Mouse (Mus musculus): Measurements from ENCODE around the gene Psma4.
"Not testable (repeated sequence)": the region's sequence is repeated elsewhere in the genome, so short reads cannot be mapped to it uniquely, and the experiment has no call there.

Psma4 gene

GRCm38 (mm10) chr9:54950575-54951321, at the start of gene Psma4, which contains the start of gene AY074887:
TSS of gene Psma4 (plus strand) at chr9:54950790.
TSS of gene AY074887 (minus strand) at chr9:54950998.
- in situ Hi-C loops (cut with MboI, MseI) = no loop called here

GRCm38 (mm10) chr9:54909446-54909845, 41.1 kb upstream of the Psma4 start:
- in situ Hi-C loops (cut with MboI, MseI) = no loop called here

- in situ Hi-C loops (cut with MboI, MseI) = no loop called here
Observed at GRCm38 (mm10) chr9:54915576-54915975, 35.0 kb upstream of the Psma4 start.

GRCm38 (mm10) chr9:54916401-54916800, 34.2 kb upstream of the Psma4 start:
- in situ Hi-C loops (cut with MboI, MseI) = no loop called here

- in situ Hi-C loops (cut with MboI, MseI) = no loop called here
Observed at GRCm38 (mm10) chr9:54917010-54917677, 33.4 kb upstream of the Psma4 start, which contains the start of gene Hykk. TSS of gene Hykk (plus strand) at chr9:54917283.

- in situ Hi-C loops (cut with MboI, MseI) = no loop called here
Observed at GRCm38 (mm10) chr9:54918191-54918590, 32.4 kb upstream of the Psma4 start.

- in situ Hi-C loops (cut with MboI, MseI) = no loop called here
Observed at GRCm38 (mm10) chr9:54918781-54919180, 31.8 kb upstream of the Psma4 start.

- in situ Hi-C loops (cut with MboI, MseI) = no loop called here
Observed at GRCm38 (mm10) chr9:54919946-54920345, 30.6 kb upstream of the Psma4 start.

- in situ Hi-C loops (cut with MboI, MseI) = no loop called here
Observed at GRCm38 (mm10) chr9:54930741-54931140, 19.8 kb upstream of the Psma4 start.

GRCm38 (mm10) chr9:54931765-54932164, 18.8 kb upstream of the Psma4 start:
- in situ Hi-C loops (cut with MboI, MseI) = no loop called here

GRCm38 (mm10) chr9:54932379-54932778, 18.2 kb upstream of the Psma4 start:
- in situ Hi-C loops (cut with MboI, MseI) = no loop called here

GRCm38 (mm10) chr9:54942071-54942470, 8.5 kb upstream of the Psma4 start:
- in situ Hi-C loops (cut with MboI, MseI) = no loop called here

GRCm38 (mm10) chr9:54944467-54944866, 6.1 kb upstream of the Psma4 start:
- in situ Hi-C loops (cut with MboI, MseI) = no loop called here

- in situ Hi-C loops (cut with MboI, MseI) = no loop called here
Observed at GRCm38 (mm10) chr9:54946256-54946655, 4.3 kb upstream of the Psma4 start.

- in situ Hi-C loops (cut with MboI, MseI) = no loop called here
Observed at GRCm38 (mm10) chr9:54949465-54949864, 1.1 kb upstream of the Psma4 start.

- in situ Hi-C loops (cut with MboI, MseI) = not testable (repeated sequence)
Observed at GRCm38 (mm10) chr9:54950162-54950561, 428 bp upstream of the Psma4 start.

GRCm38 (mm10) chr9:54961059-54961458, 10.5 kb downstream of the Psma4 start:
- in situ Hi-C loops (cut with MboI, MseI) = no loop called here

- in situ Hi-C loops (cut with MboI, MseI) = no loop called here
Observed at GRCm38 (mm10) chr9:54963669-54964068, 13.1 kb downstream of the Psma4 start.

GRCm38 (mm10) chr9:54969972-54970637, 19.5 kb downstream of the Psma4 start:
- in situ Hi-C loops (cut with MboI, MseI) = no loop called here

- in situ Hi-C loops (cut with MboI, MseI) = no loop called here
Observed at GRCm38 (mm10) chr9:54980674-54981073, 30.1 kb downstream of the Psma4 start, which contains the start of gene Chrna5. TSS of gene Chrna5 (plus strand) at chr9:54980880.

GRCm38 (mm10) chr9:54981291-54982191, 31.0 kb downstream of the Psma4 start:
- in situ Hi-C loops (cut with MboI, MseI) = no loop called here

Measured in T-helper 2 cell (primary cell).